Mouse (Mus musculus) ES-Bruce4 (cell line): ENCODE results near the gene Btbd7.

Source experiments
- CTCF ChIP-seq: IDR thresholded peaks from one replicate; pipeline ENCODE4 v1.8.1; 2011; ENCODE audit warnings: low read depth, low read length
- EP300 ChIP-seq: IDR thresholded peaks from 2 replicates; pipeline ENCODE4 v1.6.1; 2011; ENCODE audit warnings: low read depth, low read length; ENCODE audit not compliant: insufficient read depth
- POLR2A ChIP-seq: IDR thresholded peaks from one replicate; pipeline ENCODE4 v1.8.1; 2011; ENCODE audit warnings: low read length; ENCODE audit not compliant: insufficient read depth

DNA sequence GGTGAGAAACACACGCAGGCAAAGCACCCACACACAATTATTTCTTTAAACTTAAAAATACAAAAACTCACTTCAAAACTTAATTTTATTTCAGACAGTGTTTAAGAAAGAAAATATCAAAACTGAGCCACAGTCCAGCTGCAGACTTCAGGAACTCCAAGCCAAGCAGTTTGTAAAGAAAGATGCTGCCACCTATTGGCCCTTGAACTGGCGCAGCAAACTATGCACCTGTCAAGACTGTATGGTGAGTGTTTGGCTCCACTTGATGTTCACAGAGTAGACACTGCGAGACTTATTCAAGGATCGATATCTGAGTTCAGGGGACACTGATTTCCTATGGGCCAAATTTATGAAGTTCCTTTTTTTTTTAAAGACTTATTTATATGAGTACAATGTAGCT, 109.3 kb downstream of the Btbd7 start:
- no peak for TF ChIP-seq CTCF
- no peak for TF ChIP-seq POLR2A
- TF ChIP-seq EP300, result no peak
